Mouse (Mus musculus) adrenal gland, postnatal 14 days (tissue): ENCODE measurements around the gene Syngr3. TPM values are rescaled to one million over a fixed set of nuclear protein-coding genes. Genes with fewer than 3 reads are reported as not detected.
"Not testable (repeated sequence)": the region's sequence is repeated elsewhere in the genome, so short reads cannot be mapped to it uniquely, and the experiment has no call there.

Experiments
- DNase-seq: peaks from one replicate; pipeline ENCODE4 v3.0.0; 2021; ENCODE audit warnings: mixed read lengths
- total RNA-seq: library from RNA; stranded (reverse); gene quantifications from 2 replicates; pipeline ENCODE4 v1.2.3, GENCODE M21; 2021

The Syngr3 gene
- total RNA-seq, 1 experiment from 2014 or later, result 1.8 TPM

DNA sequence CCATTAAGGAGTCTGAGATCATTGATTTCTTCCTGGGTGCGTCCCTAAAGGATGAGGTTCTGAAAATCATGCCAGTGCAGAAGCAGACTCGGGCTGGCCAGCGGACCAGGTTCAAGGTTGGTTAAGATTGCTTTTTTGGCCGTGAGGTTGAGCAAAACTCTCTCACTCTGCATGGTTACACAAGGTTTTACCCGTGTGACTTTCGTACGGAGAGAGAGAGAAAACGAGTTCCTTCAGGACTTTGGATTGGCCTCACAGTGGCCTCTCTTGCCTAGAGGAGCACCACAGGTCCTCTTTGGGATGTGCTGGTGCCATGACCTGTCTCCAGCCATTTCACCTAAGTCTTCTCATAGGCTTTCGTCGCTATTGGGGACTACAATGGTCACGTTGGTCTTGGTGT is 30.9 kb upstream of the Syngr3 start:
- DNase-seq, result peak; percentile 57

DNA sequence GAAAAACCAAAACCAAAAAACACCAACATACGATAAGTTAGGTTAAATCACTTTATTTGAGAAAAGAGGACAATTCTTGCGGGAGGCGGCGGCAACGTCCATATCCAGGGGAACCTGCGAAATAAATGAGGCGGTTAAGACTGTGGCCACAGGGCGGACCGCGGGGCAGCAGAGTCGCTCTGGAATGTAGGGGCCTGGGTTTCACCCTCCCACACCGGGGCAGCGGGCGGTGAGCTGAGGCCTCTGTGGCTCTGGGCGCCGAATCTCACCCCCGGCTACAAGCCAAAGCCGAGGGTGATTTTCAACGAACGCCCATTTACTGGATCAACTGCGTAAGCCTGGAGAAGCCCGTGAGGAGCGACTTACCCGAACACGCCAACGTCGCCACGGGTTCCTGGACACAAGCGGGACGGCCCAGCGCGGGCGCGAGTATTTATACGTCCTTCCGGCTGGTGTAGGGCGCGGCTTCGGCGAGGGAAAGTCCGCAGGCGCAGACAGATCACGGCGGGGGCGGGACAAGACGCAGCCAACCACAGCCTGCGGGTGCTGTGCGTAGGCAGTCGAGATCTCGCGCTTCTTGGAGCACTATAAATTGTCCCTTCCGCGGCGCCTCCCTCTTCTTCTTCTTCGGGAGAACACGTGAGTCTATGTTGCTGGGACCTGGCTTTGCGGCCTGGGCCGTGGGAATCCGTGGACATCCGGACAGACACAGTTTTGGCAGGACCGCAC is 29.9 kb upstream of the Syngr3 start:
- DNase-seq, result peak; percentile 99

DNA sequence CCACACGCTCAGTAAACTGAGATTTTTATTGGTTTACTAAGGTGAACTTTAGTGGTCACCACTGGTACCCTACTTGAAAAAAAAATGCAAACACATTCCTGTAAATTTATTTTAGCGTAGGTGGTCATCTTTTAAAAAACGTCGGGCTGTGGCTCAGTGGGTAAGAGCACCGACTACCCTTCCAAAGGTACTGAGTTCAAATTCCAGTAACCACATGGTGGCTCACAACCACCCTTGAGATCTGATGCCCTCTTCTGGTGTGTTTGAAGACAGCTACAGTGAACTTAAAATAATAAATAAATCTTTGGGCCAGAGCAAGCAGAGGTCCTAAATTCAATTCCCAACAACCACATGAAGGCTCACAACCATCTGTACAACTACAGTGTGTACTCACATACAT is 29.2 kb upstream of the Syngr3 start:
- DNase-seq, result not testable (repeated sequence)

DNA sequence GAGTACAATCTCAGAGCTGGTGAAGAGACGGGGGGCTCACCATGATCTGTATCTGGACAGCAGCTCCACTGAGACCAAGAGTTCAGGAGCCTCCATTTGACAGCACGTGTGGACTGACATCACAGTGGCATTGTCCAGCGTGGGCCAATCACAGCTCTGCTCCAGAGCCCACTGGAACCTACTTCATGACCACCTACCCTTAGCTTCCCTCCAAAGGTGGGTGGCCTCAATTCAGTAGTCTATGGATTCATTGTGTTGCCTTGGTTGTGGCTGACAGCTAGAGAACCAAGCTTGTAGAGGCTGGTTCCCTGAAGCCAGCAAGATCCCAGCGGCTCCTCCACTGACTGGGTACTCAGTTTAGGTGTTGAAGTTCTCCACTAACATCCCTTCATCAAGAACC is 28.2 kb upstream of the Syngr3 start, which contains the start of the genes Rnf151 and Rps2:
TSS of gene Rnf151 (minus strand) at position 121 of the 400 bp plus-strand sequence.
TSS of gene Rps2 (plus strand) at position 174 of the 400 bp plus-strand sequence.
- DNase-seq, result no peak

DNA sequence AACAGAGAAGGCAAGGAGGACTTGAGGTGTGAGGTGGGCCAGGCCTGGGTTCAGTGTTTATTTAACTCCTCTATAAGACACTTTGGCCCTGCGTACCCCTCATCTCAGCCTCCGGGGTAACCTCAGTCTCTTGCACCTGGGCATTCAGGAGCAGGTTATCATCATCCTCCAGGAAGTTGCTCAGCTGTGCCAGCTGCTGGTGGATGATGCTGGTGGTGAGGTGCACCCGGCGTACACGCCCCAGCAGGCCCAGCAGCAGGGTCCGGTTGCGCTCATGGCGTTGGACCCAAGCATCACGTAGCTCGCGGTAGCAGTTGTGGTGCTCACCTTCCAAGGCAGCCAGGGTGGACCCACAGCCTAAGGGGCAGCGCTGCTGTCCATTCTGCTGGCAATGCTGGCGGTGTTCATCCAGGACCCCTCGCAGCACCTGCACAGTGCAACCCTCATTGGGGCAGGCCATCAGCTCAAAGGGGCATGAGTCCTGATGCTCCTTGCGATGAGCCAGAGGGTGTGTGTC is 26.5 kb upstream of the Syngr3 start:
- no peak for DNase-seq

DNA sequence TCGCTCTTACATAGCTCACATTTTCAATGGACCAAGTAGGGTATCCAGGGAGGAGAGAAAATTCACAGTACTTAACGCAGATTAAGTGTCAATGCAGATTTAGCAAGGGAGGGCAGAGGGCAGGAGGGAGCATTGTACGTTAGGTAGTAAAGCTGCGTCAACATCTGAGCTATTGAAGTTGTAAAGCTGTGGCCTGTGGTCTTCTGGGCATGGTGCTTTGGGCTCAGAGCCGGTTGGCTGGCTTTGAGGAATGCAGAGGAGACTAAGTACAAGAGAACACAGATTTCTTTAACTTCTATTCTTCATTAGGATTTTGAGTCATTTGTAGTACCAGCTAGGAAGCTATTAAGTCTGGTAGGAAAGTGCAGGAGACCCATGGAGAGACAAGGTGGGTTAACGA is 25.8 kb upstream of the Syngr3 start:
- no peak for DNase-seq

DNA sequence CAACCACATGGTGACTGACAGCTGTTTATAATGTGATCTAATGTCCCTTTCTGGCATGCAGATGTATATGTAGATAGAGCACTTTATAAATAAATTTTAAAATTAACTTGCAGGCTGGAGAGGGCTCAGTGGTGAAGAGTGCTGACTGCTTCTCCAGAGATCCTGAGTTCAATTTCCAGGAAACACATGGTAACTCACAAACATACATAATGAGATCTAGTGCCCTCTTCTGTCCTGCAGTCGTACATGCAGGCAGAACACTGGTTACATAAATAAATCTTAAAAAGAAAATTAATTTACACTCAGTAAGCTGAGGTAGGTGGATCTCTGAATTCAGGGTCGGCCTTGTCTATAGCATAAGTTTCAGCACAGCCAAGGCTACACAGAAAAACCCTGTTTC is 18.9 kb upstream of the Syngr3 start:
- no peak for DNase-seq

DNA sequence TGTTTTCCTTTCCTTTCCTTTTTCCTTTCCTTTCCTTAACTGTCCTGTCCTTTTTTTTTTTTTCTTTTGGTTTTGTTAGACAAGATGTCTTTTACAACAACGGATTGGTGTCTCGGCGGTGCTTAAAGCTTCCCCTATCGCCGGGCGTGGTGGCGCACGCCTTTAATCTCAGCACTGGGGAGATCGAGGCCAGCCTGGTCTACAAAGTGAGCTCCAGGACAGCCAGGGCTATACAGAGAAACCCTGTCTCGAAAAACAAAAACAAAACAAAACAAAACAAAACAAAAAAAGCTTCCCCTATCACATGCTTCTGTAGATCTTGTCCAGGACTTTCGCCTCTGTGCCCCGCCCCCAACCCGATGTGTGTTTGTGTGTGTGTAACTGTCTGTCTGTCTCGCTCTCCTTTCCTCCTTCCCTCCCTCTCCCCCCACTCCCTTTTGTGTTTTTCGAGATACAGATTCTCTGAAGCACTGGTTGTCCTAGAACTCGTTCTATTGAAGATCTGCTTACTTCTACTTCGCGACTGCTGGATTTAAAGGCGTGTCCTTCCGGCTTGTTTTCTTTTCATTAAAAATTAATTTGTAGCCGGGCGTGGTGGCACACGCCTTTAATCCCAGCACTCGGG is 18.2 kb upstream of the Syngr3 start:
- peak; percentile 38 for DNase-seq

DNA sequence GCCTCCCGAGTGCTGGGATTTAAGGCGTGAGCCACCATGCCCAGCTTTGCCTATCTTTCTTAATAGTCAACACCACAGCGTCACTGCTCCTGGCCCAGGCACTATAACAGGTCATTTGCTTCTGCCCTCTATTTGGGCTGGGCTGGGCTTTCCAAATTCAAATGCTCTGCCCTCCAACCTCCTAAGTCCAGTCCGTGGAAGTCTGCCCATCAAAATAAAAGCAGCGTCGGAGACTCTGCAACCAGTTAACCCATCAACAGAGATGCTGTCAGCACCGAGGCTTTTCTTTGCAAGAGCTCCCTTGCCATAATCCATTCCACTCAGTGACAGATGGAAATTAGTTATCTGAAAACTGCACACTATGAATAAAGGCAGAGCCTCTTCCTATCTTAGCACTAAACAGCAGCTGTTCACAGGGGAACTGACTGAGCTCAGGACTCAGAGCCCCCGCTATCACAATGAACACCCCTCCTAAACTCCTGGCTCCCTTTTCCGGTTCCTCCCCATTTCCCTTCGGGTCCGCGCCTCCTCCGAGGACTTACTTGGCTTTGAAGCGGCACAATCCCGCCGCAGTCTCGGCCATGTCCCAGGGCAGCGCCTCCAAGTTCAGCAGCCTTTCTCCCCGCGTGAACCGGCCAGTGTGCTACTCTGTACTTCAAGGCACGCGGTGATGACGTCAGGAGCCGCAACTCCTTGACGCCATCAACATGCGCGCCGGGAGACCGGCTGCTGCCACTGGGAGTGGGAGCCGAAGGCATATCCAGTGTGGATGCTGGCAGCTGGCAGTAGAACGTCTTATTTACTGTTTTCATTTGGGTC is 17.4 kb upstream of the Syngr3 start, which contains the start of gene Tbl3:
TSS of gene Tbl3 (minus strand) at position 679 of the 819 bp plus-strand sequence.
- peak; percentile 96 for DNase-seq

DNA sequence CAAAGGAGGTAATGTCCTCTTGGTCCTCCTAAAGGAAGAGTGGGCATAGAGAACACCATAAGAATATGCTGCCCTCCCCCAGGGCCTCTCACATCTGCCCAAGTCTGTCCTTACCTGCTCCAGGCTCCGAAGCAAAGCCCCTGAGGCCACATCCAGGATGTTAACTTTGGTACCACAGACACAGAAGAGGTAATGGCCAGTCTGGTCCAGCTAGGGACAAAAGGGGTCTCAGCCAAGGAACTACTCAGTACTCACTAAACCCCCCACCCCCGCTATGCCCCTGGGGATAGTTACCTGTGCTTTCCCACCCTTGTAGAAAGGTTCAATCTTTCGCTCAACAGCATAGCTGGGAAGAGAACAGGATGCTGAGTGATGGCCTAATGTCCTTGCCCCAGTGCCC is 16.1 kb upstream of the Syngr3 start:
- no peak for DNase-seq

DNA sequence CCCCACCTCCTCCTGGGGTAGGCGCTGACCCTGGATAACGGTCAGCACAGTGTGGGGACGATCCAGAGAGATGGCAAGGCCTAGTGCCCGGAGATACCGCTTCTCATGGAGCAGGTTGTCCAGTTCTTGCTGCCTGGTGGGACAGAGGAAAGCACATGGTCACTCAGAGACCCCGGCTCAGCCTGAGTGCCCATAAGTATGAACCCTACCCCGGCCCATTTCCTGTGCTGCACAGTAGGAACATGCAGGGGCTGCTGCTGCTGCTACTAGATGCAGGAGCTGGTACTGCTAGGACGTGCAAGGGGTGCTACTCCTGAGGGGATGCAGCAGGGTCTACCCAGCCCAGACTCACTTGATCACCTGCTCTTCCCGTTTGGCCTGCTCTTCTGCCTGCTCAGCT is 11.5 kb upstream of the Syngr3 start:
- no peak for DNase-seq

DNA sequence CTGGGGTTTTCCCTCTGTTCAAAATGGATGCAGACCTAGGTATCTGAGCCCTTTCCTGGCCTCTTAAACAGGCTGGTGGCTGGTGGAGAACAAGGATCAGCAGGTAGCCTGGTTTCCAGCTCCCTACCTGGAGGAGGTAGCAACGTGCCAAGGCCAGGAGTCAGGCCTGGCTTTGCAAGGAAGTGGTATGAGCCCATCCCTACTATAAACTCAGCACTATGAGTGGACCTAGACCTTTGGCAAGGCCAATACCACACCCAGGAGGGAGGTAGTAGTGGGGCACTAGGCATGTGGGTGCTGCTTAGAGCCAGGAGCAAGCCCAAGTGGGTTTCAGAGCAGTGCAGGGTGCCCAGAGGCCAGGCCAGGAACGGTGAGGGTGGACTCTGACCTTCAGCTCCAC is 9.7 kb upstream of the Syngr3 start:
- DNase-seq, result no peak

DNA sequence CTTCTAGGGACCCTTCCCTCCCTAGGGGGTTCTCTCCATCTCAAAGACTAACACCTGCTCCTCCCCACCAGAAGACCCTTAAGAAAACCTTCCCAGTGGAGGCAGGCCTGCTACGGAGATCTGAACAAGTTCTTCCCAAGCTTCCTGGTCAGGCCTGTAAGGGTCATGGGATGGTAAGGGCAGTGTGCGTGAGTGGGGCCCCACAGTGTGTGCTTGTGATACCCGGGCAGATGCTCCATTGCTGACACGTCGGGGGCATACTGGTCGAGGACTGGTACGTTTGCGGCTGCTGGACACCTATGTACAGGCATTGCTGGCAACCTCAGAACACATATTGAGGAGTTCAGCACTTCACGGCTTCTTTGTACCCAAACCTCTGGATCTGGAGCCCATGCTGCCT is 9.0 kb upstream of the Syngr3 start:
- DNase-seq, result no peak

DNA sequence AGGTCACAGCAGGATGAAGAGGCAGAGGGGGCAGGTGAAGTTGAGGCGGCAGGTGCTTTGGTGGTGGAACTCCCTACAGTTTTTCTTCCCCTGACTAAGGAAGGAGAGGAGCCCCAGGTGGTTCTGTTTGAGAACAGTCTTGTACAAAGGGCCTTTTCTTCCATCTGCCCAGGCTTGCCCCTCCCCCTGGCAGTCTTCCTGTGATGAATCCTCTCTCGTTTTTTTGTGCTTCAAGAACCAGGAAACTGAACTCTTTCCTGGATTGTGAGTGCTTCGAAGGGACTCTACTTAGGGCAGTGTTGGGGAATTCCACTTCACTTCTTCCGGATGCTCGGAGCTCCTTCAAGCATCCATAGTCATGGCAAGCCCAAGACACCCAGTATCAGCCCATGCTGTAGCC is 8.2 kb upstream of the Syngr3 start:
- no peak for DNase-seq

DNA sequence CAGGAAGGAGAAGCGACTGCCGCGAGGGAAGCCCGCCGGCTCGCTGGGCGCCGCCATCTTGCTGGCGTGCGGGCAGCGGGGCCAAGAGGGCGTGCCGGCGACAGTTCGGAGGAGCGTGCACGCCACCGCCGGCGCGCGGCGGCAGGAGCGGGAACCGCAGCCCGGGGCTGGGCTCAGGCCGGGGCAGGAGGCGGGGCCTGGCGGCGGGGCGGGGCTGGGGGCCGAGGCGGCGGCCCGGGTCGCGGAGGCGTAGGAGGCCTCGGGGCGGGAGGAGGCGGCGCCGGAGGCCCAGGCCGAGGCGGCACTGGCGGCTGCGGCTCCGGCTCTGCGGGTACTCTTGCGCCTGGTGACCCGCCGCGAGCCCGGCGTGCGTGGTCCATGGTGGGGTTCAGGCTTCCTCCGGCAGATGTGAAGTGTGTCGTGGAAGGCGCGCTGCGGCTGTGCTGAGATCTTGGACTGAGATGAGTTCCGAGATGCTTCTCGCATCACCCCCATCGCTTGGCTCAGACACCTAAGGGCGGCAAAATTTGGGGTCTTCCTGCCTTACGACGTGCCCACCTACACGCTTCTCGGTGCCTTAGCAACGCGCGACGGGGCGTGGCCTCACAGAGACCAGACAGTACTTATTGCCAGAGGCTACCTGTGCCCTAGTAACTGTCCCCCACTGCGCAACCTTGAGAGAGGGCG is 6.4 kb upstream of the Syngr3 start, which contains the start of the genes Gfer and Noxo1:
TSS of gene Gfer (minus strand) at position 146 of the 687 bp plus-strand sequence.
TSS of gene Noxo1 (plus strand) at position 224 of the 687 bp plus-strand sequence.
- DNase-seq, result peak; percentile 95

DNA sequence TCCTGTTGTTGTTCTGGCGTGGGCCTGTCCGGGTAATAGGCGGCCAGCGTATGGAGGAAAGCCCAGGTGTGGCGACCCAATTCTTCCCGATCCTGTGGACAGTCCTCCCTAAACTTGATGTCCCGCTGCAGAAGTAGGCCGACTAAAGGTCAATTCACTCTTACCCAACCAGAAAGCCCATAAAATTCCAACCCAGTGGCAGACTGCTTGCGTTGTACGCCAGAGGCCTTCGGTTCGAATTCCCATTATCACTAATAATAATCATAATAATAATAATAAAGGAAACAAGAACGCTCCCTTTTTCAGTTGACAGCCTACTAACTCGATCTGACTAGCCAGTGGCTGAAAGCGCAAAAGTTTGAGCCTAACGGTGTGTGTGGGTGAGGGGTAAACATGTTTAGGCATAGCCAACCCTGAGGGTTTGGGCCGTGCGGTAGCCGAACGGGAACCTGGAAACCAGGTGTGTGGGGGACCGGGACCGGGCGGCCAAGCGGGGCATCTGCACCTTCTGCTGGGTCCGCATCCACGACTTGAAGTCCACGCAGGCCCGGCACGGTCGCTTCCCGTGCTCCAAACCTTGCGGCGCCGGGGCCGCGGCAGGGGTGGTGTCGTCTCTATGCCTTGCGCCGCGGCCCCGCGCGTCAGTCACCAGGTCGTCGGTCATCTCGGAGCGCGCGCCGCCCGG is 5.7 kb upstream of the Syngr3 start:
- DNase-seq, result no peak

DNA sequence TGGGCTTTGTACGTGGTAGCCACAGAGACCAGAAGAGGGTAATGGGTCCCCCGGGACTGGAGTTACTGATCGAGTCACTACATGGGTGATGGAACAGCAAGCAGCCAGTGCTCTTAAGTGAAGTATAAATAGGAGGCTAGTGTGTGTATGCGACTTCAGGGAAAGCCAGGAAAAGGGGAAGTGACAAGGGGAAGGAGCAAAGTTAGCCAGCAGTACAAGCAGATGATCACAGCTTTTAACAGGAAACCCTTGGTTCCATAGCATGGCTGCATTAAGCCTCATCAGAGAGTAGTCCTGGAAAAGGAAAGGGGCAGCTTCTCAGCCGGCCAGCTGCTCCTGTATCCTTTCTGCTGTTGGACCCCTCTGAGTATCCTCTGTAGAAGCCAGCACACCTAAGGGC is 2.6 kb upstream of the Syngr3 start:
- DNase-seq, result no peak

DNA sequence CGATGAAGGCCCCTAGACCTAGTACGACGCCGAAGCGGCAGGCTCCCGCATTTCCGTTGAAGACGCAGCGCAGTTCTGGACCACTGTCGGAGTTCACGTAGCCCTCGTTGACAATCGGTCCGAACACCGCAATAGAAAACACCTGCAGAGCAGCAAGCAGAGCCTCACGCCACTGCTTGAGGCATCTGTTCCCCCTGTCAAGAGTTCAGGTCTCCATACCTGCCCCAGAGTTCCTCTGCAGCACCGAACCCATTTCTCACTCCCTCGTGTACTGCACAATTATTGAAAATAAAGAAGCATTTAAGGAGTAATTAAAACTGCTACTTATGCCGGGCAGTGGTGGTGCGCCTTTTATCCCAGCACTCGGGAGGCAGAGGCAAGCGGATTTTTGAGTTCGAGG is 2.2 kb downstream of the Syngr3 start:
- DNase-seq, result no peak

DNA sequence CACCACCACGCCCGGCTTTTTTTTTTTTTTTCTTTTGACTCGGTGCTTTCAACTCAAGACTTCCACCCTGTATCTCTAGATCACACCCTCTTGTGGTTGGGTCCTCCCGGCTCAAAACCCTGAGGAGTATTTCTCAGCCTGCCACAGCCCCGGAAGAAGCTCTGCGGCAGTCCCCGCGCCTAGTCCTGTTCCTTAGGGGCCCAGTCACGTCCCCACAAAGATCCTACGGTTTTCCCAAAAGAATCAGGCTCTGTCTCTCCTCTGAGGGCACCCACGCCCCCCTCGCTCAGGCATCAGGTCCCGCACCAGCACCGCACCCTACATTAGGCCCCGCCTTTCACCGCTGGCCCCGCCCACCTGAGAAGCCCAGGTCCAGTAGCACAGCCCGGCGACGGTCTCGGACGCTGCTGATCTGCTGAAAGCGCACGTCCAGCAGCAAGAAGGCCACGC is 2.6 kb downstream of the Syngr3 start:
- peak; percentile 76 for DNase-seq

DNA sequence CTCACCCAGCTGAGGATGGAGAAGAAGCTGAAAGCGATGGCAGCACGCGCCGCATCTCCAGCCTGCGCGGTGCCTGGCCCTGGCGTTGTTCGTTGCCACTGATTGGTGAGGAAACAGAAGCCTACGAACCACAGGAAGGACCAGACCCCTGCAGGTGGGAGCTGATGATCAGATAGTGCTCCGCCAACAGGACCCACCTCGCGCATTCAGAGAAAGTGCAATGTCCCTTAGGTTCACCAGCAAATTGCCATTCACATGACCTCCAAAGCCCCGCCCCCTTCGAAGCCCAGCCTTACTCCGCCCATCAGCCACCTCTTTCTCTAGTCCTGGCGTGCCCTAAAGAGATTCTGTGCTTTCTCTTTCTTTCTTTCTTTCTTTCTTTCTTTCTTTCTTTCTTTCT is 3.2 kb downstream of the Syngr3 start:
- peak; percentile 76 for DNase-seq

DNA sequence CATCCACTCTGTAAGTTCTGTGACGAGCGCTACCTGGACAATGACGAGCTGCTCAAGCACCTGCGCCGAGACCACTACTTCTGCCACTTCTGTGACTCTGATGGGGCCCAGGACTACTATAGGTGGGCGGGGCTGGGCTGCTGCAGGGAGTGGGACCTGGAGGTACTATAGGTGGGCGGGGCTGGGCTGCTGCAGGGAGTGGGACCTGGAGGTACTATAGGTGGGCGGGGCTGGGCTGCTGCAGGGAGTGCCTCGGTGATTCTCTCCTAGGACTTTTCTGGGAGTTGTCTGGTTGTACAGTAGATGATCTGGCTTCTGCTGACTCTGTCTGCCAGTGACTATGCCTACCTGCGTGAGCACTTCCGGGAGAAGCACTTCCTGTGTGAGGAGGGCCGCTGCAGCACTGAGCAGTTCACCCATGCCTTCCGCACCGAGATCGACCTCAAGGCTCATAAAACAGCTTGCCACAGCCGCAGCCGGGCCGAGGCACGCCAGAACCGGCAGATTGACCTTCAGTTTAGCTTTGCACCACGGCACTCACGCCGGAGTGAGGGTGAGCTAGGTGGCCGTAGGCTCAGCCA is 12.2 kb downstream of the Syngr3 start:
- no peak for DNase-seq
